Mouse (Mus musculus) layer of hippocampus, postnatal 10 days (tissue): ENCODE results near the gene Gdpd2. TPM values are rescaled to one million over a fixed set of nuclear protein-coding genes. Genes with fewer than 3 reads are reported as not detected.

Experiments used
- DNase-seq, 2 experiments: peaks; one replicate each; pipeline ENCODE4 v3.0.0; 2021; ENCODE audit warnings: low spot score in 2 of 2
- total RNA-seq, 2 experiments: library from RNA; stranded (reverse); gene quantifications; 2 replicates each; pipeline ENCODE4 v1.2.3; 2021

The Gdpd2 gene
- total RNA-seq, 2 experiments from 2014 or later: 20.0 to 20.9 TPM

- DNase-seq: peak; percentile 9 to 42
Measured at GRCm38 (mm10) chrX:100776985-100777654, 47.4 kb downstream of the Gdpd2 start.

GRCm38 (mm10) chrX:100777655-100778234 lies 48.1 kb downstream of the Gdpd2 start:
- no peak for DNase-seq

- no peak for DNase-seq
Measured at GRCm38 (mm10) chrX:100778397-100778796, 48.7 kb downstream of the Gdpd2 start.

Other genes starting within 250 kb of the Gdpd2 start
- 10 to 100 TPM; 36.4 to 36.7 TPM for gene Igbp1, start 235.6 kb upstream of the Gdpd2 start, total RNA-seq
- not detected for gene Dgat2l6, start 205.0 kb upstream of the Gdpd2 start, total RNA-seq
- gene Awat1, start 157.6 kb upstream of the Gdpd2 start, total RNA-seq: not detected
- under 1 TPM; 0.07 to 0.09 TPM for gene P2ry4, start 135.0 kb upstream of the Gdpd2 start, total RNA-seq
- not detected for gene Arr3, start 124.4 kb upstream of the Gdpd2 start, total RNA-seq
- 1 to 10 TPM; 3.2 to 3.8 TPM for gene Kif4, start 104.1 kb upstream of the Gdpd2 start, total RNA-seq
- 10 to 100 TPM; 32.0 to 37.0 TPM for gene Pdzd11, start 103.3 kb upstream of the Gdpd2 start, total RNA-seq
- 100 to 1,000 TPM; 130 to 132 TPM for gene Dlg3, start 37.8 kb downstream of the Gdpd2 start, total RNA-seq